Mouse (Mus musculus) megakaryocyte, embryonic 14.5 days (primary cell): ENCODE data around the gene Camk2b.

ENCODE experiments used
- FLI1 ChIP-seq: IDR thresholded peaks from 2 replicates; pipeline ENCODE4 v1.6.1; 2012; ENCODE audit warnings: low read length, inconsistent platforms, mixed read lengths
- GATA1 ChIP-seq: IDR thresholded peaks from 3 replicates; pipeline ENCODE4 v1.6.1; 2012; ENCODE audit warnings: mixed read lengths, low read length, inconsistent platforms, borderline replicate concordance

DNA sequence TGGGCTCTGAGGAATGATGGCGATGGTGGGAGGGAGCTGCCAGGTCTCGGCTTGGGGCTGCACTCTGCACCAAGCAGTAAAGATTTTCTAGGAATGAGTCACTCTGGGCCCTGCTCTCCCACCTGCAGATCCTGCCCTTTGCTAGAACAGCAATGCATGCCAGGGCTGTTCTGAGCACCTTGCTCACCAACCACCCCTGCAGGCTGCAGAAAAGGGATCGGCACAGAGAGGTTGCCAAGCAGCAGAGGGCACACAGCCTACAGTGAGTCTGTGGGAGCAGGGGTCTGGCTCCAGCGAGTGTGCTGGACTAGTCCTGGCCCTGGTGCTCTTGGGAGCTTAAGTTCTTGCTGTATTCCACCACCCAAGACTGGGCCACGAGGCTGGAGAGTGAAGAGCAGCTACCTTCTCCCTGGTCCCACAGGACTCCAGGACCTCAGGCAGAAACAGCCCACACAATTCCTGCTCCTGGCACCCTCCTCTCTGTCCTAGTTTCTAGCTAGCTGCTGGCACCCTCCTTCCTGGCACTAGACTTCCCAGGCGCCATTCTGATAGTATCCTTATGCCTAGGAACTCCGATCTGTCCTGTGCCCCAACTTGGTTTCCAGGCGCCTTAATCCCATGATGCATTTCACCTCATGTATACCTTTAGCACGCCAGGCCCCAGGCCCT lies 64.0 kb downstream of the Camk2b start:
- no peak for TF ChIP-seq GATA1
- no peak for TF ChIP-seq FLI1
